Mouse (Mus musculus) limb, embryonic 14.5 days (tissue): Measurements from ENCODE around the gene Tdrd9. TPM values are rescaled to one million over a fixed set of nuclear protein-coding genes. Genes with fewer than 3 reads are reported as not detected.

Source experiments
- ATAC-seq: fragments of 200-750 bp; cut with Nextera tagmentation; 2 replicates; pipeline ENCODE4 v1.8.0; 2017; ENCODE audit warnings: low read depth, moderate number of reproducible peaks, moderate TSS enrichment; ENCODE audit not compliant: low FRiP score
- DNase-seq: peaks from one replicate; pipeline ENCODE4 v3.0.0-alpha.2; 2015; ENCODE audit warnings: low spot score
- H3K27ac ChIP-seq: fragments of 300-500 bp; sonication (generic); replicated peaks from 2 replicates; pipeline ENCODE4 v1.5.1; 2014; ENCODE audit warnings: low read depth, mild to moderate bottlenecking, low read length, moderate library complexity, mixed read lengths
- H3K27me3 ChIP-seq: fragments of 300-500 bp; sonication (generic); 2 replicates; pipeline ENCODE4 v1.6.1; 2014; ENCODE audit warnings: low read length, mixed read lengths; ENCODE audit not compliant: control insufficient read depth, insufficient read depth
- H3K36me3 ChIP-seq: fragments of 300-500 bp; sonication (generic); 2 replicates; pipeline ENCODE4 v1.6.1; 2014; ENCODE audit warnings: mild to moderate bottlenecking, low read length, moderate library complexity, mixed read lengths; ENCODE audit not compliant: control insufficient read depth, insufficient read depth
- H3K4me1 ChIP-seq: fragments of 300-500 bp; sonication (generic); 2 replicates; pipeline ENCODE4 v1.6.1; 2014; ENCODE audit warnings: antibody characterized with exemption, low read length, mixed read lengths; ENCODE audit not compliant: control insufficient read depth, insufficient read depth
- H3K4me2 ChIP-seq: fragments of 300-500 bp; sonication (generic); replicated peaks from 2 replicates; pipeline ENCODE4 v1.6.1; 2014; ENCODE audit warnings: low read depth, mild to moderate bottlenecking, low read length, moderate library complexity; ENCODE audit not compliant: severe bottlenecking
- H3K4me3 ChIP-seq: fragments of 300-500 bp; sonication (generic); replicated peaks from 2 replicates; pipeline ENCODE4 v1.5.1; 2014; ENCODE audit warnings: low read length
- H3K9ac ChIP-seq: fragments of 300-500 bp; sonication (generic); 2 replicates; pipeline ENCODE4 v1.6.1; 2014; ENCODE audit warnings: mild to moderate bottlenecking, low read depth, low read length, moderate library complexity; ENCODE audit not compliant: severe bottlenecking
- H3K9me3 ChIP-seq: fragments of 300-500 bp; sonication (generic); 2 replicates; pipeline ENCODE4 v1.6.1; 2016; ENCODE audit warnings: low read length; ENCODE audit not compliant: control insufficient read depth
- POLR2A ChIP-seq: fragments of 200-500 bp; IDR thresholded peaks from 2 replicates; pipeline ENCODE4 v1.8.0; 2012; ENCODE audit warnings: inconsistent platforms, mild to moderate bottlenecking, moderate library complexity, borderline replicate concordance; ENCODE audit not compliant: insufficient read depth, insufficient read length; ENCODE audit errors: extremely low read depth
- WGBS: fragments of 180-500 bp; shearing (Covaris S2); extraction: QIAGEN DNeasy Blood & Tissue Kit; methylation state at CpG from one replicate; pipeline ENCODE4 v1.1.7; 2014; 5-methylcytosine and 5-hydroxymethylcytosine counted together
- polyA plus RNA-seq, 2 experiments: library from polyadenylated mRNA; depleted of rRNA in 1 of 2; stranded (reverse) in 1 of 2; unstranded in 1 of 2; fragments of >200 nt; fragmentation: Nextera tagmentation in 1 of 2; extraction: Ambion mirVana in 1 of 2; gene quantifications; 2 replicates each; pipeline versions ENCODE4 v1.2.1 to v1.2.3; 2012 to 2014

Tdrd9 gene
- polyA plus RNA-seq, 2 experiments = 0.23 to 0.78 TPM

- DNase-seq (no peak), ATAC-seq (no peak)
- Histone ChIP-seq H3K27ac (no peak overlapping the region), H3K4me1 (peaks cover 30% of the 10 kb centered on the region), H3K36me3 (no peaks in the 10 kb centered on the region), H3K27me3 (no peaks in the 10 kb centered on the region), H3K9ac (no peak overlapping the region), H3K4me2 (no peak overlapping the region), H3K4me3 (no peak overlapping the region), H3K9me3 (no peaks in the 10 kb centered on the region)
- no peak for TF ChIP-seq POLR2A
- 58% methylated on average over 3 of the region's 3 CpGs for WGBS
Observed at GRCm38 (mm10) chr12:111932513-111932912, 38.8 kb upstream of the Tdrd9 start.

- no peak overlapping the region for H3K4me2 ChIP-seq
- H3K27ac ChIP-seq = no peak overlapping the region
- TF ChIP-seq POLR2A = no peak
- H3K4me3 ChIP-seq = no peak overlapping the region
- no peak for ATAC-seq
- no peaks in the 10 kb centered on the region for H3K9me3 ChIP-seq
- H3K4me1 ChIP-seq = peaks cover 36% of the 10 kb centered on the region
- peak; percentile 18 for DNase-seq
- no peaks in the 10 kb centered on the region for H3K36me3 ChIP-seq
- H3K9ac ChIP-seq = no peak overlapping the region
- no peaks in the 10 kb centered on the region for H3K27me3 ChIP-seq
- WGBS = 55% methylated on average over 9 of the region's 11 CpGs
Observed at GRCm38 (mm10) chr12:111933032-111933704, 38.2 kb upstream of the Tdrd9 start.

GRCm38 (mm10) chr12:111933971-111934370 lies 37.4 kb upstream of the Tdrd9 start:
- Histone ChIP-seq H3K36me3 (no peaks in the 10 kb centered on the region), H3K4me1 (peaks cover 44% of the 10 kb centered on the region), H3K9ac (no peak overlapping the region), H3K4me3 (no peak overlapping the region), H3K27me3 (no peaks in the 10 kb centered on the region), H3K27ac (no peak overlapping the region), H3K9me3 (no peaks in the 10 kb centered on the region), H3K4me2 (no peak overlapping the region)
- no peak for ATAC-seq
- WGBS = 76% methylated on average over 2 of the region's 2 CpGs
- no peak for DNase-seq
- no peak for TF ChIP-seq POLR2A

- Histone ChIP-seq H3K4me1 (peaks cover 55% of the 10 kb centered on the region), H3K9me3 (no peaks in the 10 kb centered on the region), H3K4me2 (peak overlapping the region; percentile 18; the same call in 1 of the 2 replicates), H3K27me3 (no peaks in the 10 kb centered on the region), H3K27ac (peak overlapping the region; percentile 88), H3K4me3 (no peak overlapping the region), H3K9ac (no peak overlapping the region), H3K36me3 (no peaks in the 10 kb centered on the region)
- ATAC-seq (no peak), DNase-seq (peak; percentile 54)
- no peak for TF ChIP-seq POLR2A
- WGBS = 43% methylated on average over 24 of the region's 24 CpGs
Observed at GRCm38 (mm10) chr12:111936706-111937550, 34.4 kb upstream of the Tdrd9 start.

GRCm38 (mm10) chr12:111938623-111939177 lies 32.7 kb upstream of the Tdrd9 start:
- peak overlapping the region; percentile 88 for H3K27ac ChIP-seq
- ATAC-seq (peak; percentile 89), DNase-seq (peak; percentile 77)
- peaks cover 44% of the 10 kb centered on the region for H3K4me1 ChIP-seq
- no peak overlapping the region for H3K9ac ChIP-seq
- no peaks in the 10 kb centered on the region for H3K27me3 ChIP-seq
- H3K9me3 ChIP-seq = no peaks in the 10 kb centered on the region
- no peak overlapping the region for H3K4me3 ChIP-seq
- no peak overlapping the region for H3K4me2 ChIP-seq
- no peak for TF ChIP-seq POLR2A
- H3K36me3 ChIP-seq = no peaks in the 10 kb centered on the region
- WGBS = 6% methylated on average over 1 of the region's 1 CpGs
